Mouse (Mus musculus) cerebellum, adult 2 months (tissue): Measurements from ENCODE around the gene Trhde. TPM values are rescaled to one million over a fixed set of nuclear protein-coding genes. Genes with fewer than 3 reads are reported as not detected.
A peak's percentile ranks its signal among the peaks of the same experiment; 100 is the strongest.

ENCODE experiments used
- DNase-seq, 2 experiments: peaks; one replicate each; pipeline ENCODE4 v3.0.0; 2021
- H3K27ac ChIP-seq: fragments of 200-500 bp; 2 replicates; pipeline ENCODE4 v1.5.1; 2012; ENCODE audit warnings: low read length, control low read depth, inconsistent platforms; ENCODE audit not compliant: insufficient read depth
- H3K27me3 ChIP-seq: fragments of 200-500 bp; 2 replicates; pipeline ENCODE4 v1.6.1; 2012; ENCODE audit warnings: inconsistent platforms, mild to moderate bottlenecking, low read length, moderate library complexity; ENCODE audit not compliant: control insufficient read depth, insufficient read depth
- H3K4me1 ChIP-seq: fragments of 200-500 bp; 2 replicates; pipeline ENCODE4 v1.6.1; 2011; ENCODE audit warnings: low read length; ENCODE audit not compliant: control insufficient read depth, insufficient read depth
- H3K4me3 ChIP-seq: fragments of 200-500 bp; replicated peaks from 2 replicates; pipeline ENCODE3; 2011; ENCODE audit warnings: mild to moderate bottlenecking, low read depth, low read length, control low read depth; ENCODE audit not compliant: insufficient read depth
- CTCF ChIP-seq: fragments of 200-500 bp; IDR thresholded peaks from 2 replicates; pipeline ENCODE4 v1.5.1; 2011; ENCODE audit warnings: low read depth, mild to moderate bottlenecking, control low read depth, low read length, moderate library complexity, borderline replicate concordance; ENCODE audit not compliant: insufficient read depth
- POLR2A ChIP-seq: fragments of 200-500 bp; IDR thresholded peaks from 2 replicates; pipeline ENCODE4 v1.6.1; 2011; ENCODE audit warnings: low read length, control low read depth, borderline replicate concordance; ENCODE audit not compliant: insufficient read depth
- WGBS: fragments of 180-500 bp; shearing (Covaris S2); methylation state at CpG from one replicate; pipeline ENCODE4 v1.1.7; 2018; 5-methylcytosine and 5-hydroxymethylcytosine counted together
- polyA plus RNA-seq: library from polyadenylated mRNA; depleted of rRNA; stranded (reverse); fragments of >200 nt; gene quantifications from 2 replicates; pipeline ENCODE4 v1.2.3, GENCODE M21; 2012

Gene Trhde
- polyA plus RNA-seq, 1 experiment = 16.9 TPM

DNA sequence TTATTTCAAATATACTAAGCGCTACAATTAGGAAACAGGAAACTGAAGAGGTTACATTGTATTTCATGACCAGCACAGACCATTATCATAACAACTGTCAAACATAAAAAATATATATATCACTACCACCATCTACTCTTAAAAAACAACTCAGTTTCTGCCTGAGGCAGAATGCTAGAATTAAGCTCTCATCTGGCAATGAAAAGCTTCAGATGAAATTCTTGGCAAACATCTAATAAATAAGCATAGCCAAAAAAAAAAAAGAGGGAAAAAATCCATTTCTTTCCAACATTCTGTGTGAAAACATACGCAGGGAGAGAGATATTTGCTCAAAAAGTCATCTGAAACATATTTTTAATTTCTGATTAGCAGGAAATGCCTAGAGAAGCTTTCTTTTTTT is 67.0 kb downstream of the Trhde start:
- Histone ChIP-seq H3K4me3 (no peak overlapping the region), H3K27ac (no peak overlapping the region), H3K27me3 (no peaks in the 10 kb centered on the region), H3K4me1 (peaks cover 15% of the 10 kb centered on the region)
- DNase-seq = no peak
- WGBS = 59% methylated on average over 2 of the region's 2 CpGs
- TF ChIP-seq CTCF = no peak
- no peak for TF ChIP-seq POLR2A

DNA sequence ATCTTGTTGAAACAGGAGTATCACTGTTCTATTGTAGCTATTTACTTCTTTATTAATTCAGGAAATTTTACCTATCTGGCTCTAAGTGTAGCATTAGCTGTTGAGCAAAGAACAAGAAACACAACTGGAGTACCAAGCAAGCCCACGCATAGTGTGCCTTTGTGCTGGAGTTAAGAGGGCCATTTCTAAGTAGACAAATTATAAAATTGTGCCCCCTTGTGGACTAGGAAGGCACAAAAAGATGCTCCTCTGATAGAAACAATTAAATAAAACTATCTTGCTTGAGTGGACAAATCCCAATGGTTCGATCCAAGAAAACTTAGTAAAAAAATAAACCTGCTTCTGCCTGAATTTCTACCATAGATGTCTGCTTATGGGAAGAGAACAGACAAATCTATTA is 76.5 kb downstream of the Trhde start:
- no peak for TF ChIP-seq POLR2A
- TF ChIP-seq CTCF = no peak
- no peaks in the 10 kb centered on the region for H3K27me3 ChIP-seq
- no peak for DNase-seq
- 92% methylated on average over 2 of the region's 2 CpGs for WGBS
- H3K4me1 ChIP-seq = no peaks in the 10 kb centered on the region
- H3K4me3 ChIP-seq = no peak overlapping the region
- no peak overlapping the region for H3K27ac ChIP-seq

GRCm38 (mm10) chr10:114701791-114702190 is 100.3 kb downstream of the Trhde start:
- TF ChIP-seq CTCF = no peak
- no peak for TF ChIP-seq POLR2A
- Histone ChIP-seq H3K27ac (no peak overlapping the region), H3K27me3 (no peaks in the 10 kb centered on the region), H3K4me1 (no peaks in the 10 kb centered on the region), H3K4me3 (no peak overlapping the region)
- DNase-seq = no peak

DNA sequence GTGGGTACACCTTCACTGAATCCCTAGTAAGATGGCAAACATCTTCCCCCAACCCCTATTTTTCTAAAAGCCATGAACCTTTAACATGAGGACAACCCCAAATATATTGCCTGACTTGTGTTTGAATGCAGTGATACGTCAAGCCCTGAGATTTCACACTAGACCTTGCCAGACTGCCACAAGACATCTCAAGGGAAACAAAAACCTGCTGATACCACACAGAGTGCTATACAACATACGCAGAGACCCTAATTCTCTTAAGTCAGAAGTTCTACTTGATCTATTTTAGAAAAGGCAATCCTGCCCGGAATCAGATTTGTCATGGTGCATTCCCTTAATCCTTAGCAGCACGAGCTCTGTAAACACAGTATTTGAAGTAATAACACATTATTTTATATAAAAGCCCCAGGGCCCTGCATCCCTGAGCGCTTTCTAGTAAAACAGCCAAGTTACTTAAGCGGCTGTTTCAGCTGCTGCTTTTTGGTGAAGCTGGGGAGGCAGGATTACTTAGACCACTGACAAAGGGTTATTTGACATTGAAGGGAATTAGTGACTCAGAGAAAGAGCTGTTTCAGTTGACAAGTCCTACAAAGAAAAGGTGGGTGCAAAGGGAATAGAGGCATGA is 130.2 kb downstream of the Trhde start:
- WGBS = 62% methylated on average over 6 of the region's 6 CpGs
- no peak for DNase-seq
- no peaks in the 10 kb centered on the region for H3K4me1 ChIP-seq
- no peak overlapping the region for H3K27ac ChIP-seq
- TF ChIP-seq CTCF (no peak), POLR2A (no peak)
- H3K27me3 ChIP-seq = no peaks in the 10 kb centered on the region
- H3K4me3 ChIP-seq = no peak overlapping the region

- H3K4me3 ChIP-seq = no peak overlapping the region
- WGBS = 23% methylated on average over 3 of the region's 3 CpGs
- no peaks in the 10 kb centered on the region; the same call in 1 of the 2 replicates for H3K4me1 ChIP-seq
- H3K27ac ChIP-seq = no peak overlapping the region
- TF ChIP-seq POLR2A (no peak), CTCF (no peak)
- peak; percentile 46 to 71 for DNase-seq
- no peaks in the 10 kb centered on the region for H3K27me3 ChIP-seq
Observed at GRCm38 (mm10) chr10:114593046-114593445, 209.1 kb downstream of the Trhde start.

GRCm38 (mm10) chr10:114578926-114579325 is 223.2 kb downstream of the Trhde start:
- TF ChIP-seq CTCF = no peak
- no peak for TF ChIP-seq POLR2A
- H3K27ac ChIP-seq = no peak overlapping the region
- peak; percentile 31 to 69 for DNase-seq
- no peak overlapping the region for H3K4me3 ChIP-seq
- H3K4me1 ChIP-seq = peaks cover 4% of the 10 kb centered on the region
- 49% methylated on average over 2 of the region's 2 CpGs for WGBS
- no peaks in the 10 kb centered on the region for H3K27me3 ChIP-seq

GRCm38 (mm10) chr10:114567891-114568290 is 234.2 kb downstream of the Trhde start:
- peaks cover 7% of the 10 kb centered on the region; the same call in 1 of the 2 replicates for H3K4me1 ChIP-seq
- peak; percentile 34 to 67 for DNase-seq
- whole genome bisulfite sequencing = 79% methylated on average over 1 of the region's 1 CpGs
- TF ChIP-seq POLR2A = no peak
- TF ChIP-seq CTCF = no peak
- no peak overlapping the region for H3K4me3 ChIP-seq
- H3K27ac ChIP-seq = no peak overlapping the region
- H3K27me3 ChIP-seq = no peaks in the 10 kb centered on the region

- TF ChIP-seq CTCF (no peak), POLR2A (no peak)
- H3K4me1 ChIP-seq = no peaks in the 10 kb centered on the region
- no peak overlapping the region for H3K27ac ChIP-seq
- DNase-seq = no peak
- no peak overlapping the region for H3K4me3 ChIP-seq
- no peaks in the 10 kb centered on the region for H3K27me3 ChIP-seq
- WGBS = 80% methylated on average over 1 of the region's 1 CpGs
Observed at GRCm38 (mm10) chr10:114509186-114509585, 292.9 kb downstream of the Trhde start.
